Mouse (Mus musculus): ENCODE measurements around the gene Samd8. TPM values are rescaled to one million over a fixed set of nuclear protein-coding genes. Genes with fewer than 3 reads are reported as not detected.

The Samd8 gene
- polyA plus RNA-seq, 1 experiment from 2014 or later = 9.9 TPM

DNA sequence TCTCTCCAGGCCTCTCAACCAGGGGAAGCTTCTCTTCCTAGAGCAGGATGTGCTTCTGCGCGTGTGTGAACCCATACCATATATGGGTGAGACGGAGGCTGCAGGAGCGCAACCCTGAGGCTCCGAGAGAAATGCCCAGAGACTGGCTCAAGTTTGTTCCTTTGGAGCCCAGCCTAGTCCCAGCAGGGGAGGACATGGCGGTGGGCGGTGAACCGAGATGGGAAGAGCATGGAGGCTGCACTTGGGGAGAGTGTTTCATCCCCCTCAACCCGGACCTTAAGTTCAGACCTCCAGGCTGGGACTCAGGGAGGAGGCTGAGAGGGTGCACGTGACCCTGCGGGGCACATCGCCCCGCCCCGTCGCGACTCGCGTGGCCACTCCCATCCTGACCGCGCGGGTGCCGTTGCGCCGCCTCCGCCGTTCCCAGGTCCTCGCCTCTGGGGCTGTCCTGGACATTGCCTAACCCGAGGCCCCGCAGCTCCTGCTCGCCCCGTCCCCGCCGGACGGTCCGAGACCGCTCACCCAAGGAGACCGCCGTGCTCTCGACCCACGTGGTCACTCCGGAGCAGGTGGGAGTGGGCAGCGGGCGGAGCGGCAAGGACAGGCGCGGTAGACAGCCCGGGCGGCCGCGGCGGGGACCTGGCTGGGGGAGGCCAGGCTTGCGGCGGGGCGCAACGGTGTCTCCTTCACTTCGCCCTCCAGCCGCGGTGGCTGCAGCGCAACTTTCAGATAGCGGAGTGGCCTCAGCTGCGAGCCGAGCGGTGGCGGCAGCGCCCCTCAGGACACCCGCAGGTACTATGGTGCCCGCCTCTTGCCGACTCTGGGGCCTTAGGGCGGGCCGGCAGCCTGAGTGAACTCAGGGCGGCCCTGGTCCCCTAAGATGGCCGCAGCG is 80.8 kb downstream of the Samd8 start:
- Histone ChIP-seq H3K27ac (ENCODE audit: low read depth) (peak overlapping the region; percentile 96), H3K27me3 (ENCODE audit: insufficient read depth, low read length) (no peaks in the 10 kb centered on the region), H3K9me3 (ENCODE audit: low read depth, low read length) (no peaks in the 10 kb centered on the region), H3K36me3 (ENCODE audit: insufficient read depth) (peaks cover 30% of the 10 kb centered on the region), H3K4me3 (ENCODE audit: low read depth, low read length) (peak overlapping the region; percentile 97), H3K4me2 (peak overlapping the region; percentile 80), H3K9ac (peak overlapping the region; percentile 92), H3K4me1 (ENCODE audit: insufficient read depth) (0 out of 2 replicates have a peak, but pooled peaks cover 5% of the 10 kb centered on the region)
- ATAC-seq (ENCODE audit: insufficient read depth) (peak; percentile 98), DNase-seq (peak; percentile 98)
- TF ChIP-seq CTCF (IDR thresholded peaks at IDR 0.05; ENCODE audit: low read depth) = 0 out of 2 replicates have a peak, but pooled peaks have one; percentile 32
- WGBS = under 1% methylated on average over 65 of the region's 73 CpGs

GRCm38 (mm10) chr14:21831830-21832403 is 81.6 kb downstream of the Samd8 start:
- peak overlapping the region; percentile 92 for H3K9ac ChIP-seq
- no peak for DNase-seq
- H3K4me3 ChIP-seq (ENCODE audit: low read depth, low read length) = peak overlapping the region; percentile 97
- H3K27me3 ChIP-seq (ENCODE audit: insufficient read depth, low read length) = no peaks in the 10 kb centered on the region
- peak overlapping the region; percentile 96 for H3K27ac ChIP-seq (ENCODE audit: low read depth)
- no peak; the same call in 1 of the 2 replicates for ATAC-seq (ENCODE audit: insufficient read depth)
- TF ChIP-seq CTCF (IDR thresholded peaks at IDR 0.05; ENCODE audit: low read depth) = 0 out of 2 replicates have a peak, but pooled peaks have one; percentile 0
- H3K4me1 ChIP-seq (ENCODE audit: insufficient read depth) = 0 out of 2 replicates have a peak, but pooled peaks cover 5% of the 10 kb centered on the region
- peaks cover 38% of the 10 kb centered on the region for H3K36me3 ChIP-seq (ENCODE audit: insufficient read depth)
- no peaks in the 10 kb centered on the region for H3K9me3 ChIP-seq (ENCODE audit: low read depth, low read length)
- WGBS = under 1% methylated on average over 28 of the region's 28 CpGs
- H3K4me2 ChIP-seq = peak overlapping the region; percentile 80

- Histone ChIP-seq H3K9ac (no peak overlapping the region), H3K4me3 (ENCODE audit: low read depth, low read length) (no peak overlapping the region), H3K4me1 (ENCODE audit: insufficient read depth) (0 out of 2 replicates have a peak, but pooled peaks cover under 1% of the 10 kb centered on the region), H3K36me3 (ENCODE audit: insufficient read depth) (peaks cover 98% of the 10 kb centered on the region), H3K9me3 (ENCODE audit: low read depth, low read length) (no peaks in the 10 kb centered on the region), H3K27ac (ENCODE audit: low read depth) (no peak overlapping the region), H3K4me2 (no peak overlapping the region), H3K27me3 (ENCODE audit: insufficient read depth, low read length) (no peaks in the 10 kb centered on the region)
- WGBS = 40% methylated on average over 8 of the region's 8 CpGs
- DNase-seq = peak; percentile 26
- no peak for ATAC-seq (ENCODE audit: insufficient read depth)
- TF ChIP-seq CTCF (IDR thresholded peaks at IDR 0.05; ENCODE audit: low read depth) = no peak
These were observed 88.1 kb downstream of the Samd8 start for GRCm38 (mm10) chr14:21838336-21839017.

DNA sequence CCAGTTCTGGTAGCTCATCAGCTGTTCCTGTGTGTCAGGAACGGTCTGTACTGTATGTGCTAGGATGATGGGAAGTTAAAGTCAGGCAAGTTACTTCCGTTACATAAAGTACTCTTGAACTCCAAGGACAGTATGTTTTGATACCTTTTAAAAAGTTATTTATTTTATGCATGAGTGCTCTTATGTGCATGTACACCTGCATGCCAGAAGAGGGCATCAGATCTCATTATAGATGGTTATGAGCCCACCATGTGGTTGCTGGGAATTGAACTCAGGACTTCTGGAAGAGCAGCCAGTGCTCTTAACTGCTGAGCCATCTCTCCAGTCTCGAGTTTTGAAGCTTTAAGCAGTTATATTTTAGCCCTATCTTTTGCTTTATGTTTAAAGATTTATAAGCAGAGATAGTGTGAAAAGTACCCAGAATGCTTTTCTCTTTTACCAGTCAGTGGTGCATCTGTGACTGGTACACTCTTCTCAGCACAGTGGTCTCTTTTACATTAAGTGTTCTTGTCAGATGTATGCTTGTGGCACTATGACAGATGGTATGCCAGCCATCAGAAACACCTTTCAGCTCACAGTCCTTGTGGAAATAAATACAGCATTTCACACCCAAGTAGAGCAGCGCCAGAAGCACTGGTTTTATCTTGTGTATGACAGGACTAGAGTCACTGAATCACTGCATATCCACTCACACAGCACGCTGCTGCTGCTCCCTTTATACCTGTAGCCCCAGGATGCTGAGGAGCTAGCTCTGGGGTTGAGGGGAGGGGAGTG is 91.7 kb downstream of the Samd8 start:
- no peaks in the 10 kb centered on the region for H3K27me3 ChIP-seq (ENCODE audit: insufficient read depth, low read length)
- H3K9me3 ChIP-seq (ENCODE audit: low read depth, low read length) = no peaks in the 10 kb centered on the region
- H3K4me1 ChIP-seq (ENCODE audit: insufficient read depth) = no peaks in the 10 kb centered on the region
- no peak overlapping the region for H3K4me3 ChIP-seq (ENCODE audit: low read depth, low read length)
- H3K27ac ChIP-seq (ENCODE audit: low read depth) = no peak overlapping the region
- no peak for TF ChIP-seq CTCF (IDR thresholded peaks at IDR 0.05; ENCODE audit: low read depth)
- WGBS = 71% methylated on average over 5 of the region's 5 CpGs
- no peak overlapping the region for H3K9ac ChIP-seq
- DNase-seq (no peak), ATAC-seq (ENCODE audit: insufficient read depth) (no peak)
- H3K4me2 ChIP-seq = no peak overlapping the region
- H3K36me3 ChIP-seq (ENCODE audit: insufficient read depth) = peaks cover 99% of the 10 kb centered on the region

DNA sequence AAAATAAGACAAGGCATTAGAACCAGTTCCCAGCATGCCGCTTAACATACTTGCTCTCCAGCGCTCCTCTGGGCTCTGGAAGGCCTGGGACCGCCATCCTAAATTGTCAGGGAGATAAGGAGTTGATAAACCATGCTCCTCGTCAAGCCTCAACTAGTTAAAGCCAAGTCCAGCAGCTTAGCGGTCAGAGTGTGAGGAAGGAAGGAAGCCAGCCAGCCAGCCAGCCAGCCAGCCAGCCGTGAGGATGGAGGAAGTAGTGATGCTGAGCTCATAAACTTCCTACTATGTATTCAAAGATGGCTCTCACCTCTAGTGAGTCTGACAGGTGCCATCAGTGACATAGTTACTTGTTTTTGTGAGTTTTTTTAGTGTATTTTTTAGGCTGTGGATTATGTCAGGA is 92.9 kb downstream of the Samd8 start:
- Histone ChIP-seq H3K27ac (ENCODE audit: low read depth) (no peak overlapping the region), H3K4me1 (ENCODE audit: insufficient read depth) (0 out of 2 replicates have a peak, but pooled peaks cover 7% of the 10 kb centered on the region)

DNA sequence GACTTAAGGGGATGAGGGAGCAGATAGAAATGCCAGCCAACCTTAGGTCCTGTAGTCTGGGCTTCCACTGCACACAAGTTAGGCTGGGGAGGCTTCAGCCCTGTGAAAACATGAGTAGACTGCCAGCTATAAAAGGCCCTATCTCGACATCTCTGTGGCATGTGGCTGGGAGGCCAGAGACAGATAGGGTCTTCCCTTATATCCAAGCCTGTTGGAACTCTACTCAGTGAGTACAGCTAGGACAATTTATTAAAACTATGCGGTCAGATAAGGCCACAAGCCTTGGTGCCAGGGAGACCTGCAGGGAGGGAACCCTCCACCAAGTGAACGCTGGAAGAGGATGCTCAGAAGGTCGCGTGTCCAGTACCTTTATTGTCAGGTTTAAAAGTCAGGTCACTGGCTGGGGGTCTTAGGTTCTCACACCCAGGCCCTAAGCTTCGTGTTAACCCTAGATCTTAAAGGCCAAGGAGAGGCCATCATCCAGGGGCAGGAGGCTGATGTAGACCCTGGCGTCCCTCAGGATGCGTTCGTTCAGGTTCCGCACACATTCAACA is 96.6 kb downstream of the Samd8 start:
- peak; percentile 23 for DNase-seq
- Histone ChIP-seq H3K27ac (ENCODE audit: low read depth) (peak overlapping the region; percentile 79; the same call in 1 of the 2 replicates), H3K4me1 (ENCODE audit: insufficient read depth) (peaks cover 9% of the 10 kb centered on the region; the same call in 1 of the 2 replicates), H3K9me3 (ENCODE audit: low read depth, low read length) (no peaks in the 10 kb centered on the region), H3K4me2 (peak overlapping the region; percentile 100), H3K36me3 (ENCODE audit: insufficient read depth) (peaks cover 51% of the 10 kb centered on the region), H3K4me3 (ENCODE audit: low read depth, low read length) (peak overlapping the region; percentile 69), H3K27me3 (ENCODE audit: insufficient read depth, low read length) (no peaks in the 10 kb centered on the region), H3K9ac (peak overlapping the region; percentile 63; the same call in 1 of the 2 replicates)
- ATAC-seq (ENCODE audit: insufficient read depth) = no peak
- WGBS = 13% methylated on average over 10 of the region's 10 CpGs
- TF ChIP-seq CTCF (IDR thresholded peaks at IDR 0.05; ENCODE audit: low read depth) = no peak

More for the DNA sequence above, 92.9 kb downstream of the Samd8 start:
- Histone ChIP-seq H3K4me3 (ENCODE audit: low read depth, low read length) (no peak overlapping the region), H3K36me3 (ENCODE audit: insufficient read depth) (peaks cover 87% of the 10 kb centered on the region), H3K9ac (no peak overlapping the region), H3K4me2 (no peak overlapping the region), H3K9me3 (ENCODE audit: low read depth, low read length) (no peaks in the 10 kb centered on the region), H3K27me3 (ENCODE audit: insufficient read depth, low read length) (no peaks in the 10 kb centered on the region)
- ATAC-seq (ENCODE audit: insufficient read depth) = no peak
- TF ChIP-seq CTCF (IDR thresholded peaks at IDR 0.05; ENCODE audit: low read depth) = no peak
- WGBS = 55% methylated on average over 6 of the region's 6 CpGs
- DNase-seq = no peak
